Mouse (Mus musculus) right cerebral cortex, adult 18-20 months (tissue): ENCODE measurements at regions not wholly inside any gene's neighbourhood (a gene's known extent, or its start where the extent isn't known, plus 50 kb on each side); places are given as distances from the start of the nearest gene placed in this dataset.
A peak's percentile ranks its signal among the peaks of the same experiment; 100 is the strongest.
"Not testable (repeated sequence)": the region's sequence is repeated elsewhere in the genome, so short reads cannot be mapped to it uniquely, and the experiment has no call there.

Source experiments
- DNase-seq: peaks from one replicate; pipeline ENCODE4 v3.0.0; 2022; ENCODE audit warnings: mixed read lengths

DNA sequence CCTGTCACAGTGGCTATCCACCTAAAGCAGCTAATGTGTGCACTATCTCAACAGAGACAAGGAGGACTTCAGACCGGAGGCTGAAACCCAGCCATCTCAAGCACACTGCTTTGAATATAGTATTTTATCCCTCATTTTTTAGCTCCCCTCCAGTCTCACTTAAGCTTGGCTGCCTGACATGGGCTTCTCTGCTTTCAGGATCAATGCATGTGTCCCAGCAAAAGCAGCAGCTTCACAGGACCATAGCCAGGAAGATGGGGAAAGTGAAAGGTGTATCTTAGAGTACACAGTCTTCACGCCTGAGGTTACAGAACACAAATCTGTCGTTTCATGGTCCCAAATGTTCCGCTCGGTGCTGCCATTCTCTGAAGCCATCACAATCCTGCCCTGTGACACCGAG lies 176.7 kb upstream of the Klf14 start:
- DNase-seq, result no peak

DNA sequence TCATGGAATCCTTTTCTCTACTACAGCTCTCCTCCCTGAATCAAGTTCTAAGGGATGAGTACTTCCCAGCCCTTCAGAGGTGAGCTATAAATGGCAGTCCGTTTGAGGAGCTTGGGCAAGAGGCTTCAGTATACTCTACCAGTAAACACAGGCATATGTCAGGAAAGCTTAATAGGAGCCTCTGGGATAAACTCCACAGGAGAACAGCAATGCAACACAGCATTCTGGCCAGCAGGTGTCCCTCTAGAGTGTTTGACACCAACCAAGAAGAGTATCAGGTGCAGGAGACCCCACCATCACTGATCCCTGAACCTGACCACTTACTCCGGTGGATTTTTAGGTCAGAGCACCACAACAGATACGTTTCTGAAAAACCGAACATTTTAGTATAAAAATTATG lies 178.0 kb upstream of the Klf14 start:
- no peak for DNase-seq

DNA sequence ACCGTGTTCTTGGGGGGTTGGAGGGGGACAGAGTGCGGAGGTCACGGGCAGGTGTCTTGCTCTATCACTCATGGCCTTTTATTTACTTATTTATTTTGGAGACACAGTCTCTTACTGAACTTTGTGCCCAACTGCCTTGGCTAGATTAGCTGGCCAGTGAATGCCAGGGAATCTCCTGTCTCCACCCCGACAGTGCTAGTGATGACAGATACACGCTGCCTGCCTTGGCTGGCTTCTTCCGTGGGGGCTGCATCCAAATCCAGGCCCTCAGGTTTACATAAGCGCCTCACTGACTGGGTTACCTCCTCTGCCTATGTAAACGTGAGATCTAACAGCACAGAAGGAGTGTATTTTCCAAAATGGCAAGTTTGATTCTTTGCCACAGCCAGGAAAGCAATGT lies 178.5 kb upstream of the Klf14 start:
- peak; percentile 61 for DNase-seq

DNA sequence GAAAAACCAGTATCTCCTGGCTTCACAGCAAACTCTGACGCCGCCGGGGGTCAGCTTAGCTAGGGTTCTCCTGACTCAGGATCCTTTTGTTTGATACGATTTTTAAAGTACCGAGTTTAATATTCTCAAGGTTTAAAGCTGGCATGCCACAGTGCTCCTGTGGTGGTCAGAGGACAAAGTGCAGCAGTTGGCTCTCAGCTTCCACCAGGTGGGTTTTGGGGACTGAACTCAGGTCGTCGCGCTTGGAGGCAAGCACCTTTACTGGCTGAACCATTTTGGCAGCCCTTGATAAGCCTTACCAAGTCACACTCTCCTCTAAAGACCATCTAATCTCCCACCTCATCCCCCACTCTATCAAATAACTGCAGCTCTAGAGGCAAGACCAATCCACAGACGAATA lies 181.1 kb upstream of the Klf14 start:
- DNase-seq, result no peak

DNA sequence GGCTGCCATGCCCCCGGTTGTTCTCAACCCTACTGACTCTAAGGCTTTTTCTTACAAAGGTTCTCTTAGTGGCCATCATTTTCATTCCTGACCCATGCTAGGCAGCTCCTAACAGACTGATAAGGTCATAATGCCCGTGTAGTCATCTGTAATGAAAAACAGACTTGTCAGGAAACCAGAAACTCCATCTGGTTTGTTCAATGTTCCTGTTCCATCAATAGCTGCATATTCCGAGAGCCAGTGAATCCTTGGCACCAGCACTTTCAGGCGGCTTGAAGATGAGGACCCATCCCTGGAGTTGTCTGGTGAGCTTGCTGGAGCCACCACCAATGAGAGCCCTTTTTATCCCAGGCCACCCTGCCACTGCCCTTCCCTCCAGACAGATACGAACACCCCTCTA lies 181.7 kb upstream of the Klf14 start:
- no peak for DNase-seq

DNA sequence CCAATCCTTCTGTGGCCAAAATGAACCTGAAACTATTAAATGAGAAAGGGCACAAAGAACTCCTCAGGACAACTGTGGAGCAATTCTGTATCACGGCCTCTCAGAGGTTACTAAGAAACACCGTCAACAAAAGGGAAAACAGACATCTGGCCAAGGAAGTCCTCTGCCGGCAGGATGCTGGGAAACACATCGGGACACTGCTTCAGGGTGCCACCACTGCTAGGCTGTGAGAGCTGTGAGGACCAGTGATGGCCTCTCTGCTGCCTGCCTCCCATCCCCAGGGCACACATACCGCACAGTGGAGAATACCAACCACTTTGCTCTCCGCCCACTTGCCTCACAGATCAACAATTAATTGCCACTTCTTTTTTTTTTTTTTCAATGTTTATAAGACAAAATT lies 182.6 kb upstream of the Klf14 start:
- no peak for DNase-seq

GRCm38 (mm10) chr6:31142479-31143007 lies 183.7 kb upstream of the Klf14 start:
- DNase-seq, result not testable (repeated sequence)

DNA sequence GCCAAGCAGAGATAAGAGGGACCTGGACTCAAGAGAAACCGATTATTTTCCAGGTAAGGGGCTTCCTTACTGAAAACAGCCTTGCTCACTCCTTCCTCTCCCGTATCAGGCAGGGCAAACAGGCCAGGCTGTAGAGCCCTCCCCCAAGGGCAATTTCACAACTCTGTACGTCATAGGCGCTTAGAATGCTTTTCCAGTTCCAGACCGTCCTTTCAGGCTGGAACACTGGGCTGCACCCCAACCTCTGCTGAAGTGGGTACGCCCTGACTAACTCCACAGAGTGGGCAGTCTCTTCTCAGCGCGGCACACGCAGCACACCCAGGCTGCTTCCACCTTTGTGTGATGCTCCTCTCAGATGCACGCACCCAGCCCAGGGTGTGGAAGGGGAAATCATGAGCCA lies 186.8 kb upstream of the Klf14 start:
- no peak for DNase-seq

DNA sequence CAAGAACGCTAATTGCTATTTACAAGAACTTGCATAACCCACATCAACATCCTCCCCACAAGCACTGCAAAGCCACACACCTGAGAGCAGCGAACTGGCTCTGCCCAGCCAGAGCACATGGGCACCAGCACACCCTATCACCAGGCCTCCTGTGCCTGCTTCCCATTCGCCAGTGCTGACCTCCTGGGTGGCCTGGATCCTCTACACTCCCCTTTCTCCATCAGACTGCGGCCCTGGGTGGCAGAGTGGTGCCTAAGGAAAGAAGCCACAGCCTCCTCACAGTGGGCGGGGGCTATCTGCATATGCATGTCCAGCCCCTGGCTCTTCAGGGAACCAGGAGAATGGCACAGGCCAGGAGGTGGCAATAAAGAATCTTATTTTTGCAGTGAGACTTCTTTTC lies 187.9 kb upstream of the Klf14 start:
- DNase-seq, result no peak

DNA sequence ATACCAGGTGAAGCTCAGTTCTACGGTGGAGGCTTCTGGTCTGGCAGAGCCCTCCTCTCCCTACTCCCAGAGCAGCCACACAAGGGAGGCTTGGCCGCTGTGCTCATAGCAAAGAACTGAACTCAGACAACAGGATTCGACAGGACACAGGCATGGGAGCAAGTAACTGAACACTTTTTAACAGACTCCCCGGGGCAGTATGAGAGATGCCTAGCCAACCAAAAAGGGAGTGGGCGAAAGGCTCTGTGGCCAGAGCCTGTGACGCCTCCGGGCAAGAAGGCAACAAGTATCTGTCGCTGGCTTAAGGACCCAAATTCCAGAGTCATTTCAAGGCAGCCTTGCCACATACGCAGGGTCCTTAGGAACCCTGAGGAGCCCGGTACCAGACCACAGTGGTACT lies 188.8 kb upstream of the Klf14 start:
- no peak for DNase-seq

GRCm38 (mm10) chr6:31148311-31148856 lies 189.5 kb upstream of the Klf14 start:
- no peak for DNase-seq

DNA sequence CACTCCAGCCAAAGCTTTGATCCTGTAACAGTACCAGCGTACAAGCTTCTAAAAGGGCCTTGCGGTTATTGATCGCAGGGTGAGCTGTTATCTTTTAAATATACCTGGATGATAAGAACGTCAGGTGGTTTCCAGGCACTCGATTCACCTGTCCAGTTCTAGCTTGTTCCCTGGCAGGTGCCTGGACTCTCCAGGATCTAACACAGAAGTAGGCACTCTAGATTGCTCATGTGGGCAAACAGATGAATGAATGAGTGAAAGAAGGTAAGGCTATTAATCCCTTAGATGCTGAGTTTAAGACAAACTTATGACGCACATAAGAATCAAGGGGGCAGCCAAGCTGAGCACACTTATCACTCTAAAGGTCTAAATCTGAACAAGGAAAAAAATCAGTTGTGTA lies 190.3 kb upstream of the Klf14 start:
- DNase-seq, result no peak

DNA sequence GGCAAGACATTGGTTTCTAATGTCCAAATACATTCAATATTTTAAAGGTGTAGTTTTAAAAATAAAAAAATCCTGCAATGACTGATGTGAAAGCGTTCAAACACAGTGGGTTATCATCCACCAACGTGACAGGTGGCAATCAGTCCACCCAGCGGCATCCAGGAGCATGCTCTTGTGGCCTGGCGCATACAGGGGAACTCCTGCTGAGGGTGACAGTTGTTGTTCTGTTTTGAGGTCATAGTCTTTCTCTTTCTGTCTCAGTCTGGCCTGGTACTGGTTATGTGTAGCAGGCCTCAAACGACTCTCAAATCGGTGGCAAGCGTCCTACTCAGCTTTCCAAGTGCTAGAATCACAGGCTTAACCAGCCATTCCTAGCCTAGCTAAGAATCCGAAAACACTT lies 191.5 kb upstream of the Klf14 start:
- DNase-seq, result no peak

- DNase-seq, result peak; percentile 62
Observed at GRCm38 (mm10) chr6:31155857-31156256, 197.0 kb upstream of the Klf14 start.

DNA sequence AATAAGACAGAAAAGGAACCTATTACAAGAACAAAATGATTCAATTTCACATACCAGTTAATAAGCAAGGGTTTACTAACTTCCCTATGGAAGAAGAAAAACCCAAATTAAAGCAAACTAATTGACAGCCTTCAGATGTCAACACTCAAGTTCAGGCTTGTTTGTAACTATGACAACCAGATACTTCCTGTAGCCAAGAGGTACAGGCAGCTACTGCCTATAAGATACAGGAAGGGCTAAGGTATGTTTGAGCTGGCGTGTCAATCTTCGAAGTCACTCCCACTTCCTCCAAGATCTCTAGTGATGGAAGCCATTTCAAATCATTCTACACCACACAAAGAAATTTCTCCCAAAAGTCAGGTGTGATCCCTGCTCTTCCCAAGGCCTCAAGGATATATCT lies 198.1 kb upstream of the Klf14 start:
- DNase-seq, result no peak

- no peak for DNase-seq
Observed at GRCm38 (mm10) chr6:31157429-31157828, 198.6 kb upstream of the Klf14 start.

DNA sequence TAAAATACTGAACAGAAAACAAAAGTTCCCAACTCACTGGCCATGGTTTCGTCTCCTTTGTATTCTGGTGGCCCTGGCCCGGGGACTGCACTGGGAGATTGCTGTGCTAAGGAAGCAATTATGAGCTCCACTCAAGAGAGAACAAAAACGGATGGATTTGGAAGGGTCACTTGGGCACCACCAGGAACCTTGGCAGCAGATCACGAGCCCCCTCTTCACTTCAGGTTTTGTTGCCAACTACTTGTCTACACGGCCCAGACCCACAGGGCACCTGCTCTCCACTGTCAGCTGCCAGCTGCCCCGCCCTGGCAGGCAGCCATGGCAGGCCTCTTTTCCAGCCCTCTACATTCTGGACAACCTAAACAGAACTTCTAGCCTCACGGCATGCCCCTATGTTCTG lies 199.8 kb upstream of the Klf14 start:
- no peak for DNase-seq

DNA sequence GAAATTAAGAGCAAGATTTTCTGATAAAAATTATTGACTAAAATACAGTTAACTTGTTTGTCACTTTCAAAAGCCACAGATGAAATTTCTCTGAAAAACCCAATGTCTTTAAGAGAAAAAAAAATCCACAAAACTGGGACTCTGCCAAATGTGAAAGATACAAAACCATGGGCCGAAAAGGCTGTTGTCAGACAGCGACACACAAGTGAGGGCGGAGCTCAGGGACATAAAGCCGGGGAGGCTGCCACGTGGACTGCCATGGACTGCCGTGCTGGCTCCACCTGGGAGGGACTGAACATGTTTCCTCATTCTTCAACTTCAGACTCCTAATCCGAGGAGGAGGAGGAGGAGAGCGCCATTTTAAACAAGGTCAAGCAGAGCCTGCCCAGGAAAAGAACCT lies 200.4 kb upstream of the Klf14 start:
- DNase-seq, result no peak

- no peak for DNase-seq
Observed at GRCm38 (mm10) chr6:31159935-31160670, 201.2 kb upstream of the Klf14 start.

GRCm38 (mm10) chr6:31161445-31162340 lies 202.8 kb upstream of the Klf14 start:
- DNase-seq, result no peak

GRCm38 (mm10) chr6:31165011-31165410 lies 206.1 kb upstream of the Klf14 start:
- DNase-seq, result no peak

DNA sequence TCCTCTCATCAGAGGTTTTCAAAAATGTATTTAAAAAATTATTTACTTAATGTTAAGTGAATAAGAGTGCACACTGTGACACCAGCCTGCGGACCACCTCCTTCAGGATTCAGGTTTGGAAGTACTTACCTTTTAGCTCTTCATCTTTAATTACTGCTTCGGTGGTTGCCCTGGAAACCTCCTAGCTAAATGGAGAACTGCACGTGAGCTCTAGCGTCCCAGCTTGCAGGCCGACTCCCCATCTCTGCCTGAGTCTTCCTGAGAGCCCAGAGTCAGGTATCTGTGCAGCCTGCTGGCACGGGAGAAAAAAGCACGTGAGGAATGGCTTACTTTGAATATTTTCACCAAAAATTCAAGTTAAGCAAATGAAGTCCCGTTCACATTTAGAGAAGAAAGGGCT lies 207.5 kb upstream of the Klf14 start:
- no peak for DNase-seq

DNA sequence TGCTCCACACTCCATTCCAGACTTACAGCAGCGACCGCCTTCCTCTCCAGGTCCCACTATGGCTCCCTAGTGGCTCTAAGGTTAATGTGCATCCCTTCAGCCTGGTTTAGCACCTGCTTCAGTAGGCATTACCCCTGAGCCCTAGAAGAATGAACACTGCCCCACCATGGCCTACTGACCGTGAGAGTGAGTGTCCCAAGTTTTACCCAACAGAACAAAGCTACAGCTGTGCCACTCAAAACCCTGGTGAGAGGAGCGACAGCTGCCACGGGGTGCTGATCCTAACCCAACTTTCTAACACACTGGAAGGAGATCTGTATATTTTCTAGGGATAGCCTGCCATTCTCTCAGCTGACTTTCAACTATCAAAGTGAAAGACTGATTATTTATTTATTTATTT lies 208.9 kb upstream of the Klf14 start:
- no peak for DNase-seq

GRCm38 (mm10) chr6:31168730-31169129 lies 209.9 kb upstream of the Klf14 start:
- DNase-seq, result no peak
